Mouse (Mus musculus) cerebellum, postnatal 14 days (tissue): ENCODE results near the gene Rasa4.
A peak's percentile ranks its signal among the peaks of the same experiment; 100 is the strongest.
"Not testable (repeated sequence)": the region's sequence is repeated elsewhere in the genome, so short reads cannot be mapped to it uniquely, and the experiment has no call there.

Experiments used
- DNase-seq, 2 experiments: peaks; one replicate each; pipeline ENCODE4 v3.0.0; 2021; ENCODE audit warnings: mixed read lengths in 2 of 2

Rasa4 gene

DNA sequence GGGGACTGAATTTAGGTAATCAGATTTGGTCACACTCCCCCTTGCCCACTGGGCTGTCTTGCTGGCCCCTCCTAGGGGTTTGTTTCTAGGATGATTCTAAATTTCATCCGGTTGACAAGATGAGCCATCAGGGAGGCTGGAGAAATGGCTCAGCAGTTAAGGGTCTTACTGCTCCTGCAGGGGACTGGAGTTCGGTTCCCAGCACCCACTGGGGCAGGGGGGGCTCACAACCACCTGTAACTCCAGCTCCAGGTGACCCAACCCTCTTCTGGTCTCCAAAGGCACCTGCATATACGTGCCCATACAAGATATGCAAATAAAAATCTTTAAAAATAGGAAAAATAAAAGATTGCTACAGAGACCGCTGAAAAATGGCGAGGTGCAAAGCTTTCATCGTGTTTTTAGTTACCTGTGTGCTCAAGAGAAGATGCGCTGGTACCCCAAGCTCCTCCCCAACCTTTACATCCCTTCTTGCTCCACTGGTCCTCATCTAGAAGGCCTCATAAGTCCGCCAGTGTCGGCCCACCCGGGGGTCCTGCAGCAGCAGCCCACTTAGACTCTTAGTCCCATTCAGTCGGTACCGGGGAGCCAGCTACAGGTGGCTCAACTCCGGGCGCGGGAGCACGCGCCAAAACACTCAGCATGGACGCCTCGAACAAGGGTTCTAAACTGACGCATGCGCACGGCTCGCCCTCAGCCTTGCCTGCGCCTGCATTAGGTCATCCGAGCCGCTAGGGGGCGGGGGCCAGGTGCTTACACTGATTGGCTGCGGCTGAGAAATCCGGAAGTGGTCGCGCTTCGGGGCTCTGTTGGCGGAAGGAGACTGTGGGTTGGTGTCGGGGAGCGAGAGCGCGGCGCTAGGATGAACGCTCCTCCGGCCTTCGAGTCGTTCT, 32.4 kb downstream of the Rasa4 start, which contains the start of gene Polr2j:
Gene Polr2j, plus strand, starts transcription at position 741 of the 893 bp plus-strand sequence.
- peak; percentile 98 to 99 for DNase-seq

DNA sequence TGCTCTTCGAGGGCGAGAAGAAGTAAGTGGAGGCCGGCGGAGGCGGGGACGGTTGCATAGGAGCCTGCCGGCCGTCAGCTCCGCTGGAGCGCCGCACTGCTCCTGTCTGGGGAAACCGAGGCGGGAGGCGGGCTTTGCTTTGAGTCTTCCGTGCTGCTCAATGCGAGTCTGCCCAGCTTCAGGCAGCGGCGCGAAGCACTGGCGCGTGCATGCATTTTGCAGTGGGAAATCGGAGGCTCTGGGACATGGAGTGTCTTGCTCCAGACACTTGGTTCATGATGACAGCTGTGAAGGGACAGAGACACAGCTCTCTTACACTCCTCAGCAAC, 33.0 kb downstream of the Rasa4 start:
- no peak for DNase-seq

DNA sequence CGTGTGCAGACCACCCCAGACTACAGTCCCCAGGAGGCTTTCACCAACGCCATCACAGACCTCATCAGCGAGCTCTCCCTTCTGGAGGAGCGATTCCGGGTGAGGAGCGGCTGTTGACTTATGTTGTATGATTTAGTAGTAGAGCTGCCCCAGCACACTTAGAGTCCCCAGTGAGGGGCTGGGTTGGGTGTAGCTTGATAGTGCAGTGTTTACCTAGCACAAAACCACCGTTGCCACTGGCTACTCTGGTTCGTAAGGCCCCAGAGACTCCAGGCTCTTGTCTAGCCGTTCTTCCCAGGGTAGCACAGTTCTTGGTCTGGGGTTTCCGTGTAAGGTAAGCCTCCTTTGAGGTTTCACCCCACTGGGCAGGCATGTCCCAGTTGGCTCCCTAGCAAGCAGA, 38.4 kb downstream of the Rasa4 start:
- no peak for DNase-seq

DNA sequence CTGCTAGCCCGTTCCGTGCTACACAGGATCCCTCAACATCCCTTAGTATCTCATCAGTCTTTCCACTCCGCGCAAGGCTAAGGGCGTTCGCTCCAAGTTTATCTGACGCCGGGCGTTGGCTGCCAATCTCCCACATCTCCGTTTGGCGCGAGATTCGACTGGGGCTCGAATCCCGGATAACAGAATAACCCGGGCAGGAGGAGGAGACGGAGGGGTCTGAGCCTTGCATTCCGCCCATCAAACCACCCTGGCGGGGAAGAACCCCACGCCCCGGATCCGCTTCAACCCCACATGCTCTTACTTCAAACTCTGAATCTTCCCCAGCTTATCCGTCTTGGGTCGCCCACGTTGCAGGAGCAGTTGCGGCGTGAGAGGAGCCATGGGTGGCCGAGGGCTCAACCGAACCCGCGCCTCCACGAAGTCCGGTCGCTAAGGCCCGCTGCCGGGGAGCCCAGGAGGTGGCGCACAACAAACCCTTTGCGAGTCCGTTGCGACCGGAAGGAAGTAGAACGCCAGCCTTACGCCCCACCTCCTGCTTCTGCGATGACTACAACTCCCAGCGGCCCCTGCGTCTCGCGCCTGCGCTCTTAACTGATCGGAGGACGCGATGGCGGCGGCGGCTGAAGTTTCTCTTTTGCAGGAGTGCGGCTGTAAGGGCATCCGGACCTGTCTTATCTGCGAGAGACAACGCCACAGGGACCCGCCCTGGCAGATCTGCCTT, 52.0 kb downstream of the Rasa4 start, which contains the start of the genes Lrwd1 and Alkbh4:
Gene Lrwd1, minus strand, starts transcription at position 504 of the 721 bp plus-strand sequence.
Gene Alkbh4, plus strand, starts transcription at position 576 of the 721 bp plus-strand sequence.
- DNase-seq = peak; percentile 97

DNA sequence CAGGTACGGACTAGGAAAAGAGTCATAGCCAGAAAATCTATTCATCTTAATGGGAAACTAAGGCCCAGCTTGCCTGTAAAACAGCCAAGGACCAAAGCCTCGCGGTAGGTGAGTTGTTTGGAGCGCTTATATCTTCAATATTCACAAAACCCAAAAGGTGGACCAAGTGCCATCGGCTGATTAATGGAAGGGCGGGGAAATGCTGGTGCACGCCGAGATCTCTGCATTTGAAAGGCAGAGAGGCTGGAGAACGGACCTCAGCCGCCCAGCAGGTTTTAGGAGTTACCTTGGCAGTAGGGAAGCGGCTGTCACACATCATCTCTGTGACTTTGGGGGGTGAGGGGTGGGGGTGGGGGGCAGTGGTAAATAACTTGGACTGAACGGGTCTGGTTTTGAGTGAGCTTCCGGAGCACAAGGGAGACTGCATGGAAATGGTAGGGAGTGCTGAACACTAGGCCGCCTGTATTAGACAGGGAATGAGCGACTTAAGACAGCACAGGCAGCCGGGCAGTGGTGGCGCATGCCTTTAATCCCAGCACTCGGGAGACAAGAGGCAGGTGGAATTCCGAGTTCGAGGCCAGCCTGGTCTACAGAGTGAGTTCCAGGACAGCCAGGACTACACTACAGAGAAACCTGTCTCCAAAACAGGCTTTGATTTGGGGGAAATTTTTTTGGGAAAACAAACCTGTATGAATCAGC, 52.7 kb downstream of the Rasa4 start:
- no peak for DNase-seq

DNA sequence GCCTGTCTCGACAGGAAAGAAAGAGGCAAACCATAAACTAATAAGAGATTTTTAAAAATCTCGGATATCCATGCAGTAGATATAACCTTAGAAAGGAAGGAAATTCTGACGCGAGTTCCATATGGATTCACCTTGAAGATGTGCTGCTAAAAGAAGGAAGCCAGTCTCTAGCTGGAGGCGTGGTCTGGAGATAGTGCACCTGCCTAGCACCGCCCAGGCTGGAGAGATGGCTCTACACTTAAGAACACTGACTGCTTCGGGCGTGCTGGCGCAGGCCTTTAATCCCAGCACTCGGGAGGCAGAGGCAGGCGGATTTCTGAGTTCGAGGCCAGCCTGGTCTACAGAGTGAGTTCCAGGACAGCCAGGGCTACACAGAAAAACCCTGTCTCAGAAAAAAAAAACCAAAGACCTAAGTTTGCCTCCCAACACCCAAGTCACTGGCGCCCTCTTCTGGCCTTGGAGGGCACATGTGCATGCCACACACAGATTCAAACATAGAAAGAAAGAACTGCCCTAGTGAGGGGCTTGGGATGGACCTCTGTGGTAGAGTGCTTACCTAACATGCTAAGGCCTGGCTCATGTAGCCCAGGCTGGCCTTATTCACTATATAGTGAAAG, 54.0 kb downstream of the Rasa4 start:
- DNase-seq = peak; percentile 58 to 80

DNA sequence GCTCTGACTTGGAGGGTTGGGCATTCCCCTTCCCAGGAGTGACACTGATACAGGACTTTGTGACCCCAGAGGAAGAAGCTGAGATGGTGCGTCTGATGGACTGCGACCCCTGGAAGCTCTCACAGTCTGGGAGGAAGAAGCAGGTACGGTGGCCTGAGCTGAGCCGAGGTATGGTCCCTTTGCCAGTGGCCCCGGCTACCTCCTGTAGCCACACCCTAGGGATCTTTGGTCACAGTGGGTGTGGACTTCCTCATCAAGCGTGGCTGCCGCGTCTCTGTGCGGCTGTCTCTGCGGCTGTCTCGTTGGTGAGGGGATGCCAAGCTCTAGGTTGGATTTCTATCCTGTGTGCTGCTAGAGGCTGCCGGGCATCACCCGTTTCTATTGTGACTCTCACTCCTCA, 55.7 kb downstream of the Rasa4 start:
- DNase-seq = no peak

DNA sequence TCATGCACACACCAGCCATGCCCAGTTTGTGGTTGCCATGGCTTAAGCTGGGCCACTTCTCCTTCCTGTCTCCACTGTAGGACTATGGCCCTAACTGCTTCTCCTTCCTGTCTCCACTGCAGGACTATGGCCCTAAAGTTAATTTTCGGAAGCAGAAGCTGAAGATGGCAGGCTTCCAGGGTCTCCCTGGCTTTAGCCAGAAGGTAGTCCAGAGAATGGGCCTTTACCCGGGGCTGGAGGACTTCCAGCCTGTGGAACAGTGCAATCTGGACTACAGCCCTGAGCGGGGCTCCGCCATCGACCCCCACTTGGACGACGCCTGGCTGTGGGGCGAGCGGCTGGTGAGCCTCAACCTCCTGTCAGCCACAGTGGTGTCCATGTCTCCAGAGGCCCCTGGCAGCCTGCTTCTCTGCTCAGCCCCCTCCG, 56.4 kb downstream of the Rasa4 start:
- peak; percentile 76 to 77 for DNase-seq

DNA sequence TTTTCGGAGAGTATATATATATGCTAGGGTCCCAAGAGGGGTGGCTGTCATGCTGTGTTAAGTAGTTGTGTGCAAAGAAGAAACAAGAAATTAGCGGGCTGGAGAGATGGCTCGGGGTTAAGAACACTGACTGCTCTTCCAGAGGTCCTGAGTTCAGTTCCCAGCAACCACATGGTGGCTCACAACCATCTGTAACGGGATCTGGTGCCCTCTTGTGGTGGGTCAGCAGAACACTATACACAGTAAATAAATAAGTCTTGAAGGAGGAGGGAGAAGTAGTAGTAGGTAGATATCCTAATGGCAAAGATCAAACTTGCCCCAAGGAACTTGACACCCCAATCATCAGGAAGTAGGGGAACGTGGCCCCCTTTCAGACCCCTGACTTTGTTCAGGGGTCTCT, 59.0 kb downstream of the Rasa4 start:
- no peak for DNase-seq

DNA sequence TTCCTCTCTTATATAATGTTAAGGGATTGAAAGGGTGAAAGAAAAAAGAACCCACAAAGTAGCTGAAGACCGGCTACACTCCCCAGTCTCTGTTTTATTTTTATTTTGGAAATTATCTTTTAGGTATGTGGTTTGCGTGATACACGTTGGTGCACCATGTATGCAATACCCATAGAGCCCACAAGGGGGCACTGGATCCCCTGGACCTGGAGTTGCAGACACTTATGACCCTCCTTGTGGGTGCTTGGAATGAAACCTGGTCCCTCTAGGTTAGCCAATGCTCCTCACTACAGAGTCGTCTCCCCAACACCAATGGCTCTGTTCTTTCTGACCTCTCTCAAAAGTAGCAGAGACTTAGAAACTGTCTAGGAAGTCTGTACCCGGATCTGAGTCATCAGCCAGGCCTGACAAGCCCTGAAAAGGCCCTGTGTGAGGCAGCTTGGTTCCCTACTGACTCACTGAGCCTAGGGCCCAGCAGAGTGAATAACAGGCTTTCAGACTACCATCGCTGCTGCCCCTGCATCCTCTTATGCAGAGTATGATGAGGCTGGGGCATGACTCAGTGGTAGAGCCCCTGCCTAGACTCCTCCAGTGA, 59.5 kb downstream of the Rasa4 start:
- DNase-seq = peak in 1 of 2 experiments; percentile 48

DNA sequence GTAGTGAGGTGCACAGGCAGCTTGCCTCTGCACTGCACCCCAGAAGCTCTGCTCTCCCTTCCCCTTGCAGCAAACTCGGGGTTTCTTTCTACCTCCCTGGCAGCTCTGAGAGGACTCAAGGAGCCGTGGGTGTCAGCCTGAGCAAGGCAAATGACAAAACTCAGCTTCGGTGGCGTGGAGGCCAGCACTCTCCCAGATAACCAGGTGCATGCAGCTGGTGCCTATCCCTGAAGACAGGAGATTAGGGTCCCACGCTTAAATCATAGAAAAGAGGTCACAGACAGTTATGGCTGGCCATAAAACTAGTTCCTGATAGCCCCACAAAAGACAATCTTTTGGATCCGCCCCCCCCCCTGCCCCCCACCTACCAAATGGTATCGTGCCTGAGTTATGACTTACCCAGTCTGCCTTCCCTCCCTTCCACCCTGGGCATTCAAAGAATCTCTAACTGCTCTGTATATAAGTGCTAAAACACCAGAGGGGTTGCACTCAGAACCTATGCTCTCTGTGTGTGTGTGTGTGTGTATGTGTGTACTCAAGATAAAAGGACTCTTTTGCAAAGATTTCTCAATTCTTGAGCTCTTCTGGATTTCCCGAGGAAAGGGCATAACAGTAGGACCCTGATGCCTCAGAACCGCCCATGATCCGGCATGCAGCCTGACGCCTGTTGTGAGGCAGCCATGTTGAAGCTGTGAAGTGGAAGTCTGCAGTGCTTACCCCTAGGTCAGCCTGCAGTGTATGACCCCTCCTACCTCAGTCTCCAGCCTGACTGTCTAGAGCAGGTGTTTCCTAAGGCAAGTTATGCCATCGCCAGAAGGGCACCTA, 61.1 kb downstream of the Rasa4 start:
- DNase-seq = peak; percentile 55 to 79

DNA sequence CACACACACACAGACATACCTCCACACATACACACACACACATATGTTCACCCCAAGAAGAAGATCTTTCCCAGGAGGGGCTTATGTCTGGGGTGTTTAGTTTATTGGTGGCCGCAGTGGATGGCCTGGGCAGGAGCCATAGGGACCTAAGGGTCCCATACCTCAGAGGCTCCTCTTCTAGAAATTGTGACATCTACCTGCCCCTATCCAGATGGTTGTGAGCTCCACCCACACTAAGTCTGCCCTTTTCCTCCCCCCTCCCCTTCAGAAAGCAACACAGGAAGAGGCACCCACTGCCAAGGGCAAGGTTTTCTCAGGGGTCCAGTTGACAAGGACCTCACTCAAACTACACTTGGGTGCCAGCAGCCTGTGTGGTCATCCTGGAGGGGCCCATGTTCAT, 63.2 kb downstream of the Rasa4 start:
- DNase-seq = no peak

DNA sequence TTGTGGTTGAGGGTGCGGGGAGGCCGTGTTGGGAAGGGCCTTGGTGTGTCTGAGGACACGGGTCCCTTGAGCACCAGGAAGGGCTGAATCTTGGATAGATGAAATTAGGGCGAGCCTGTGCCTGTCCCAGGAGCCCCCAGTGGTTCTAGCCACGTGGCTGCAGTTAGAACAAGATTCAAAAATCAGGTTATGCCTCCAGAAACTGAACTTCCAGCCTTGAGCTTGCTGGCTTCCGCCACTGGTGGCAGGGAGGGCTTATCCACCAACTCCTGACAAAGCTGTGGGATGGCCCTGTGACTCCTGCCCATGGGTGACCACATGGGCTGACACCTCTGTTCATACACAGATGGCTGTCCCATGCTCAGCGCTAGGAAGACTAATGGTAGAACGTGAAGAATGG, 64.0 kb downstream of the Rasa4 start:
- DNase-seq = no peak

DNA sequence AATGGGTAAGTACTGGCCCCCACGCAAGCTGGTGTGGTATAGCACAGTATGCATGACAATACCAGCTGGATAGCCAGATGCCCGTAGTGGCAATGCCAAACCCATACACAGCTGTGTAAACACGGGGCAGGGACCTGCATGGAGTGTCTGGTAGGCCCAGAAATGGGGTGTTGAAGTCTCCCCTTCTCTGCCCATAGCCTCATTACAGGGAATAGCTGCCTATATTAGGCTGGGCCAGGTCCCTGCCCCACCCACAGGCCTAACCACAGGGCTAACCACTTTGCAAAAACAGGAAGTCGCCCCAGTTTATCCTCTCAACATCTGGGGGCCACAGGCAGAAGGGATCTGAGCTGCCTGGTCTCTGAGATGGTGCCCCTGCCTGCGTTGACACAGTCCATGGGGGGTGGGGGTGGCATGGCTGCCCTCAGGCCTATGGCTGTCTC, 65.4 kb downstream of the Rasa4 start:
- not testable (repeated sequence) for DNase-seq

DNA sequence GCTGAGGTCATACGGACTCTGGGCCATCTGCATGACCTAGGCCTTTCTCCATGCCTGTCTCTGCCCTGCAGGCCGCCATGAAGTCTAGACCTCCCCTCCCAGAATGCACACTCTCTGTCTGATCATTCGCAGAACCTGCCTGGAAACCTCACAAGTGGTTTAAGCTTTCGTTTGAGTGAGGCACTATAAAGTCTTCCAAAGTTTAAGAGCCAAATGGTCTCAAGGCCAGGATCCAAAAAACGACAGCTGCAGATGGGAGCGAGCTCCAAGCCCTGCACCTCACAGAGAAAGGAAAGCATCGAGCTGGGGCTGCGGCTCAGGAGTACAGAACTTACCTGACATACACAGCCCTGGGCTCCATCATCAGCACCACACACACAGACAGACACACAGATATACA, 68.6 kb downstream of the Rasa4 start:
- no peak for DNase-seq

DNA sequence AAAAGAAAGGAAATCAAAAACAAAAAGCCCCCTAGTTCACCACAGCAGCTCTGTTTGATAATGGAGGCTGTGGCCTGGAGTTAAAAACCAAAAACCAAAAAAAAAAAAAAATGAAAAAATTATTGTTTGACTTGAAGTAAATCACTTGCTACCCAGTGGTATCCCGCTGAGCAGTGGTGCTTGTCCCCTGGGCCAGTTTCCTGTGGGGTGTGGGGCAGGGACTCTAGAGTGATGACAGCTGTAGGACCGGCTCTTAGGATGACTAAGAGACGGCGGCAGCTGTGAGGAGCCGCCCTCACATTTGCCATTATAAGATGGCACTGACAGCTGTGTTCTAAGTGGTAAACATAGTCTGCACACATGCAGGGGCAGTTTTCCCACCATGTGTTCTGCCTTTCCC, 71.7 kb downstream of the Rasa4 start:
- DNase-seq = no peak

DNA sequence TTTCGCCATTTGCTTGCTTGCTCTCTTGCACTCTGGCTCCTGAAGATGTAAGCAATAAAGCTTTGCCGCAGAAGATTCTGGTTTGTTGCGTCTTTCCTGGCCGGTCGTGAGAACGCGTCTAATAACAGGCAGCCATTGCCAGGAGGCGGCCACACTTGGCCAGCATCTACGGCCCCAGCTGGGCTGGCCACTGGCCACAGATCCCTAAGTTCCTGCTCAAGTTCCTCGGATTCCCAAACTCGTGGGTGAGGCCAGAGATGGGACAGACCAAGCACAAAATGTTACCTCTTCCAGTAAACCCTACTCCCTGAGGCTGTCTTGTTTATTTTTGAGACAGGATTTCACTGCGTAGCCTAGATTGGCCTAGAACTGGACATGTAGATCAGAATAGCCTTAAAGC, 76.4 kb downstream of the Rasa4 start:
- DNase-seq = peak in 1 of 2 experiments; percentile 35
